Mouse (Mus musculus) forebrain, postnatal 0 days (tissue): ENCODE measurements at regions not wholly inside any gene's neighbourhood (a gene's known extent, or its start where the extent isn't known, plus 50 kb on each side); places are given as distances from the start of the nearest gene placed in this dataset.
"Not testable (repeated sequence)": the region's sequence is repeated elsewhere in the genome, so short reads cannot be mapped to it uniquely, and the experiment has no call there.

Experiments
- ATAC-seq: fragments of 200-750 bp; cut with Nextera tagmentation; 2 replicates; pipeline ENCODE4 v1.8.0; 2017; ENCODE audit warnings: mild to moderate bottlenecking, moderate library complexity
- DNase-seq: peaks from one replicate; pipeline ENCODE4 v3.0.0-alpha.2; 2015
- H3K27ac ChIP-seq: fragments of 300-500 bp; sonication (generic); 2 replicates; pipeline ENCODE4 v1.5.1; 2014; ENCODE audit warnings: low read depth, mild to moderate bottlenecking, antibody characterized with exemption, low read length, moderate library complexity, mixed read lengths
- H3K27me3 ChIP-seq: fragments of 300-500 bp; sonication (generic); 2 replicates; pipeline ENCODE4 v1.6.1; 2014; ENCODE audit warnings: mild to moderate bottlenecking, low read length, mixed read lengths; ENCODE audit not compliant: insufficient read depth
- H3K36me3 ChIP-seq: fragments of 300-500 bp; sonication (generic); 2 replicates; pipeline ENCODE4 v1.6.1; 2014; ENCODE audit warnings: mild to moderate bottlenecking, moderate library complexity; ENCODE audit not compliant: insufficient read depth
- H3K4me1 ChIP-seq: fragments of 300-500 bp; sonication (generic); 2 replicates; pipeline ENCODE4 v1.6.1; 2014; ENCODE audit warnings: antibody characterized with exemption; ENCODE audit not compliant: insufficient read depth
- H3K4me2 ChIP-seq: fragments of 300-500 bp; sonication (generic); 2 replicates; pipeline ENCODE4 v1.6.1; 2014; ENCODE audit warnings: low read depth, mild to moderate bottlenecking, moderate library complexity
- H3K4me3 ChIP-seq: fragments of 300-500 bp; sonication (generic); 2 replicates; pipeline ENCODE4 v1.5.1; 2014; ENCODE audit warnings: low read depth, low read length, mixed read lengths
- H3K9ac ChIP-seq: fragments of 300-500 bp; sonication (generic); 2 replicates; pipeline ENCODE4 v1.6.1; 2014; ENCODE audit warnings: mild to moderate bottlenecking
- H3K9me3 ChIP-seq: fragments of 300-500 bp; sonication (generic); 2 replicates; pipeline ENCODE4 v1.6.1; 2016; ENCODE audit warnings: low read length
- CTCF ChIP-seq: sonication (generic); IDR thresholded peaks from 2 replicates; pipeline ENCODE4 v1.5.1; 2016; ENCODE audit warnings: antibody characterized with exemption, control low read depth, low read depth
- WGBS: fragments of 180-500 bp; shearing (Covaris S2); extraction: QIAGEN DNeasy Blood & Tissue Kit; methylation state at CpG from one replicate; pipeline ENCODE4 v1.1.7; 2014; 5-methylcytosine and 5-hydroxymethylcytosine counted together

DNA sequence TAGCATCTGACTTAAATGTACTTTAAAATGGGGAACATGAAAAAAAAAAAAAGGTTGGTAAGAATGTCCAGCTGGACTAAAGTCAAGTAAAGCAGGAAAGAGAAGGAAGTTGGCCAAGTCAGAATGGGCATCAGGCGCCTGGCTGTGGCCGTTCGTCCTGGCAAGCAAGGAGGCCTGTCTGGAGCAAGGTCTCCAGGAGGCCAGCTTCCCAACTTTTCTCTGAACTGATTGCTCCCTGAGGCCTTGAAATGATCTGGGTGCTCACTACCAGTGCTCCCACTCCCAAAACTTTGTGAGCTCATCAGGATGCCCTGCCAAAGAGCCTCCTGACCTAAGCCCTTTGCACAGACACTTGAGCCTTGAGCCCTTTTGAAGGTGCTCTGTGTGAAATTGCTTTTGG lies 141.7 kb upstream of the Gm21897 start:
- H3K4me1 ChIP-seq = no peaks in the 10 kb centered on the region
- ATAC-seq (no peak), DNase-seq (no peak)
- no peak overlapping the region for H3K4me3 ChIP-seq
- WGBS = 68% methylated on average over 3 of the region's 3 CpGs
- 0 out of 2 replicates have a peak, but pooled peaks cover 7% of the 10 kb centered on the region for H3K9me3 ChIP-seq
- no peaks in the 10 kb centered on the region for H3K27me3 ChIP-seq
- no peak overlapping the region for H3K4me2 ChIP-seq
- H3K9ac ChIP-seq = no peak overlapping the region
- H3K27ac ChIP-seq = no peak overlapping the region
- TF ChIP-seq CTCF = no peak
- H3K36me3 ChIP-seq = no peaks in the 10 kb centered on the region

DNA sequence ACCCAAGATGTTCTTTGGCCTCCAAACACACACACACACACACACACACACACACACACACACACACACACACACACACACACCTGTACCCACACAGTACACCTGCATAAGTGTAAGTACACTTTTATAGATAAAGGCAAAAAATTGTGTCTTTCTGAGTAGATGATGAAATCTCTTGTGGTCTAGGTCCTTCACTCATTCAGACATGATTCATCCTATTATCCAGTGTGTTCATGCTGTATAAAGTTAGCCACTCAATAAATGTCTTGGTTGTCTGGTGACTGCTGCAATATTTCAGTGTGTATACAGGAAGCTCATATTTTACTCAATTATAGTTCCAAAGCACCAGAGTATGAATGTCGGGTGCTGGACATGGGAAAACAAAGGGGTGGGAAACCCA lies 131.5 kb upstream of the Gm21897 start:
- Histone ChIP-seq H3K4me2 (no peak overlapping the region), H3K4me1 (no peaks in the 10 kb centered on the region), H3K9me3 (no peaks in the 10 kb centered on the region), H3K27me3 (no peaks in the 10 kb centered on the region), H3K4me3 (no peak overlapping the region), H3K9ac (no peak overlapping the region), H3K27ac (no peak overlapping the region), H3K36me3 (no peaks in the 10 kb centered on the region)
- ATAC-seq (no peak), DNase-seq (no peak)
- WGBS = 97% methylated on average over 1 of the region's 1 CpGs
- TF ChIP-seq CTCF = no peak

DNA sequence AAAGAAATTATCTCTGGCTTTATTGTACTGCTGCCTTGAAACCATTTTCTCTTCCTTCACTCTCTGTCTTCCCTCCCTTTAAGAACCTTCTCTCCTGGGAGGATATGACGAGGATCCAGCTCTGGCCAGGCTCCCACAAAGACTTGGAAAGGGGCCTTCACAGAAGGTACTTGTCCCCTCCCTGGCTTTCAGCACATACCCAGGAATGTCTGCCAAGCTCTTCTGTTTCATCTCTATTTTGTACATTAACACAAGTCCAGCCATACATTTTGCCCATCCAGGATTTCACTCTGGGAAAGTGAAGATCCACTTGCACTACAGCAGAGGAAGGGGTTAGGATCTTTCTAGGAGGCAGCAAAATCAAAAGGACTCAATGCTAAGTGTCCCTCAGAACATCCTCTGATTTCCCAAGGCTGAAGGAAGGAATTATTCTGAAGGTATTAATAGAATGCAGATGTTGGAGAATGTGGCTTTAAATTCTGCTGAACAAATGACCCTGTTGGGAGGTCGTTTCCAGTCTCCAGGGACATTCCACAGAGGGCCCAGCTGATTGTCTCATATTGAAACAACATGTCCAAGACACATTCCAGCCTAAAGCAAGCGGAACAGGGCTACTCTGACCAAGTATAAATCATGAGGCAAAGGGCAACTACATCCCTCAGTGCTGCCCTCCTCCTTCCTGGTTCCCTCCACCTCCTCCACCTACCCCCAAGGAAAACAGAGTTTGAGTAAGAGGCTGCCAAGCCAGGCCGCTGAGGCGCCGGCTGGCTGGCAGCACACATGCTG lies 122.1 kb upstream of the Gm21897 start:
- no peaks in the 10 kb centered on the region for H3K4me1 ChIP-seq
- H3K4me3 ChIP-seq = no peak overlapping the region
- 66% methylated on average over 6 of the region's 6 CpGs for WGBS
- ATAC-seq (no peak), DNase-seq (no peak)
- no peaks in the 10 kb centered on the region for H3K36me3 ChIP-seq
- H3K4me2 ChIP-seq = no peak overlapping the region
- H3K9me3 ChIP-seq = no peaks in the 10 kb centered on the region
- H3K27ac ChIP-seq = no peak overlapping the region
- no peak for TF ChIP-seq CTCF
- no peak overlapping the region for H3K9ac ChIP-seq
- no peaks in the 10 kb centered on the region for H3K27me3 ChIP-seq

DNA sequence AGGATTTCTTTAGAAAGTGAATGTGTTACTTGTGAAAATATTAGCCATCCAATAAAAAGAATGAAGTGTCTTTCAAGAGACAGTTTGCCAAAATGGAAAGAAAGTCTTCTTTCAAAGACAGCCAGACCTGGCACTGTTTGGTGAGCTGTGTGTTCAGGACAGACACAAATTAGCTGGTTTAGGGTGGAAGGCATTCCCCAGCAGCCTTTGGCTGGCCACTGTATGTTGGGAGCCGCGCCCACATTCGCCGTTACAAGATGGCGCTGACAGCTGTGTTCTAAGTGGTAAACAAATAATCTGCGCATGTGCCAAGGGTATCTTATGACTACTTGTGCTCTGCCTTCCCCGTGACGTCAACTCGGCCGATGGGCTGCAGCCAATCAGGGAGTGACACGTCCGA lies 121.3 kb upstream of the Gm21897 start:
- H3K4me3 ChIP-seq, DNase-seq, H3K27ac ChIP-seq, H3K27me3 ChIP-seq, H3K4me1 ChIP-seq, H3K36me3 ChIP-seq, H3K4me2 ChIP-seq, H3K9me3 ChIP-seq, ATAC-seq, H3K9ac ChIP-seq: not testable (repeated sequence)
- WGBS = 92% methylated on average over 7 of the region's 12 CpGs

DNA sequence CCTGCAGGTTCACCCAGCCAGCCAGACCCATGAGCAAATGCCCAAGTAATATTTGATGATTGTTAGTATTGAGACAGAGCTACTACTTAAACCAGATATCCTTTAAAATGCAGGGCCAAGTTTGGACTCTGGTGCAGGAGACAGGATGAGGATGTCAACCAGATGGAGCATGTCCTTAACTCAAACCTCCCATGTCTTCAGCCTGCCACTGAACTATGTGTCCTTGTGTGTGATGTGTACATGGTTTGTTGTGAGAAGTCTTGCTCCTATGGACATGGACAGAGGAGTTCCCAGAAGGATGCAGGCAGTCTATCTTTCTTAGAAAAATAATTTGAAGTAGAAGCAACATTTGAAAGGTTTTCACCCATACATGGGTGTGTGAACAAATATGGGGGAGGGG lies 120.4 kb upstream of the Gm21897 start:
- ATAC-seq (no peak), DNase-seq (no peak)
- Histone ChIP-seq H3K27me3 (no peaks in the 10 kb centered on the region), H3K4me3 (no peak overlapping the region), H3K9me3 (no peaks in the 10 kb centered on the region), H3K4me2 (no peak overlapping the region), H3K4me1 (no peaks in the 10 kb centered on the region), H3K9ac (no peak overlapping the region), H3K27ac (no peak overlapping the region), H3K36me3 (no peaks in the 10 kb centered on the region)
- TF ChIP-seq CTCF = no peak

DNA sequence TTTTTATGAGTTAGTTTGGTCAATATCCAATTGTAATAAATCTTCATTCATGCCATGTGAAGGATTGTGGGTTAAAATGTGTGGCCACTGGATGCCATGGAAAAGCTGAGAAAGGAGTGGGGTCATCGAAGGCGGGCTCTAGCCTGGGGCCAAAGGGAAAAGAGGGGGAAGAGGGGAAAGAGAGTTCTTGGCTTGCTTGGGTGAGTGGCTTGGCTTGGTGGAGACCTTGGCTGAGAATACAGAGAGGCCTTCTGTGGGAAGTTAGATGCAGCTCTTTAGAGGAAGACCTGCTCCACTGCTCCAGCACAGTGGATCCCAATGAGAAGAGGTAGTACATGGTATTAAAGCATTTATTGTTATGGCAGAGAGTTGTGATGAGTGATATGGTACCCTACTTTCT lies 101.3 kb upstream of the Gm21897 start:
- Histone ChIP-seq H3K36me3 (no peaks in the 10 kb centered on the region), H3K4me2 (no peak overlapping the region), H3K9me3 (no peaks in the 10 kb centered on the region), H3K4me3 (no peak overlapping the region), H3K9ac (no peak overlapping the region), H3K4me1 (no peaks in the 10 kb centered on the region), H3K27ac (no peak overlapping the region), H3K27me3 (no peaks in the 10 kb centered on the region)
- DNase-seq (no peak), ATAC-seq (no peak)
- TF ChIP-seq CTCF = no peak
- WGBS = 87% methylated on average over 2 of the region's 2 CpGs

DNA sequence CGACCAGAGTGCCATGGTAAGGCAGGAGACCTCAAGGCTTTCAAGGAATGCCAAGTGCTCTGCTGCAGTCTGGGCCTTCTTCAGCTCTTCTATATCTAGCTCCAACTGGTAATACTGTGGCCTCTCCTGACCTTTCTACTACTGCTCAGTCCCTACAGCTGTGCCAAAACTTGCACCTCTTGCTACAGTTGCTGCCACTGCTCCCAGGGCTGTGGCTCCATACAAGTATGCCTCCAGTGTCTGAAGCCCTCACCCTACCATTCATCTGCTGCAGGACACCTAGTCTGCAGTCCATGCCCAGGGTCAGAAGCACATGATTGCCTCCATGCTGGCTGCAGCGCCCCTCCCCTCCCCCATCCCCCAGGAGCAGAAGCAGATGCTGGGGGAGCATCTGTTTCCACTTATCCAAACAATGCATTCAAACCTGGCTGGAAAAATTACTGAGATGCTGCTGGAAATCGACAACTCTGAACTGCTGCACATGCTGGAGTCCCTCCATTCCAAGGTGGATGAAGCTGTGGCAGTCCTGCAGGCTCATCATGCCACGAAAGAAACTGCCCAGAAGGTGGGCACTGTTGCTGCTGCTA lies 96.2 kb upstream of the Gm21897 start:
- Histone ChIP-seq H3K36me3 (no peaks in the 10 kb centered on the region), H3K4me3 (no peak overlapping the region), H3K4me2 (no peak overlapping the region), H3K9ac (no peak overlapping the region), H3K27ac (no peak overlapping the region), H3K27me3 (no peaks in the 10 kb centered on the region), H3K4me1 (no peaks in the 10 kb centered on the region), H3K9me3 (no peaks in the 10 kb centered on the region)
- TF ChIP-seq CTCF = no peak
- DNase-seq (no peak), ATAC-seq (no peak)
- WGBS = 77% methylated on average over 4 of the region's 4 CpGs
